Mouse (Mus musculus): ENCODE results near the gene Esr2.

- TF ChIP-seq POLR2A (IDR thresholded peaks at IDR 0.05; ENCODE audit: borderline replicate concordance, extremely low read depth, low read depth, low read length) (no peak), CTCF (IDR thresholded peaks at IDR 0.05; ENCODE audit: insufficient read depth, low read length) (peak; percentile 36; the same call in 1 of the 2 replicates)
Observed at GRCm38 (mm10) chr12:76196709-76197054, 19.6 kb upstream of the Esr2 start.

Data from lung, adult 2 months (tissue).